Mouse (Mus musculus): ENCODE data around the gene Pla1a.

GRCm38 (mm10) chr16:38456812-38457567 lies 24.0 kb upstream of the Pla1a start:
- TF ChIP-seq CTCF (IDR thresholded peaks at IDR 0.05; ENCODE audit: extremely low read depth, insufficient read depth, low read length) = no peak
- TF ChIP-seq POLR2A (IDR thresholded peaks at IDR 0.05; ENCODE audit: extremely low read depth, insufficient read depth, low read length) = no peak

Measured in cortical plate, adult 2 months (tissue).